Mouse (Mus musculus) kidney, adult 2 months (tissue): ENCODE measurements around the gene Alkbh4.
"Not testable (repeated sequence)": the region's sequence is repeated elsewhere in the genome, so short reads cannot be mapped to it uniquely, and the experiment has no call there.

Experiments
- CTCF ChIP-seq: fragments of 200-500 bp; conservative IDR thresholded peaks from 2 replicates; pipeline ENCODE4 v1.5.1; 2011; ENCODE audit warnings: low read depth, mild to moderate bottlenecking, control low read depth, low read length, moderate library complexity, mixed read lengths; ENCODE audit not compliant: insufficient read depth, insufficient read length
- POLR2A ChIP-seq: fragments of 200-500 bp; IDR thresholded peaks from one replicate; pipeline ENCODE4 v1.6.1; 2011; ENCODE audit warnings: low read depth, low read length, control low read depth

DNA sequence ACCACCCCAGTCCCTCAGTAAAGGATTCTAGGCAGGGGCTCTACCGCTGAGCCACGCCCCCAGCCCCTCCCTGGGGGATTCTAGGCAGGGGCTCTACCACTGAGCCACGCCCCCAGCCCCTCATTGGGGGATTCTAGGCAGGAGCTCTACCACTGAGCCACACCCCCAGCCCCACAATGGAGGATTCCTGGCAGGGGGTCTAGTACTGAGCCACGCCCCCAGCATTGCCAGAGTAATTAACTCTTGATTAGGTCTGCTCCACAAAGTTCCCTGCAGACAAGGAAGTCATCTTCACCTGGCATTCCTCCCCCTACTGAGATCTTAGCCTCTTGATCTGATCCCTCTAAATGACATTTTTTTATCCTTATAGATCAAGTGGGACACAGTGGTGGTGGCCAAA lies 22.4 kb upstream of the Alkbh4 start:
- not testable (repeated sequence) for TF ChIP-seq POLR2A, CTCF
